Mouse (Mus musculus): Measurements from ENCODE around the gene Trhde. TPM values are rescaled to one million over a fixed set of nuclear protein-coding genes. Genes with fewer than 3 reads are reported as not detected.

Trhde gene
- polyA plus RNA-seq, 1 experiment from 2014 or later: 0.48 TPM

DNA sequence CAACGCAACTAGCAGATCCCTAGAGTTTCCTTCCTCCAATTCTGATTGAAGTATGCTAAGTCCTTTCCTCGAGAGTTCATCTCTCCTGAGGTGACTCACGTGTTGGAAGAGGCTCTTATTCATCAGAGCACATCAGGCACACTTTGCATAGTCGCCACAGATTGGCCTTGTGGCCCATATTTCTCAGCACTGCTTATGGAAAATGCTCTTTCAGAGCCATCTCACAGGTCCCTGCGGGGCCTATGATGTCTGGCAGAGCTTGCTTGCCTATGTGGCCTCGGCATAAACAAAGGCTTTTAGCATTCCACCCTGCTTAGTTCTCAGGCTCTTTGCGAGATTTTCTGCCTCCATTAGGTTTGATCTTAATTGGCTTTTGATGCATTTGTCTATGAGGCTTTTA, 396.8 kb downstream of the Trhde start:
- no peaks in the 10 kb centered on the region for H3K27me3 ChIP-seq (replicated peaks)
- H3K4me1 ChIP-seq: no peaks in the 10 kb centered on the region
- H3K36me3 ChIP-seq: no peaks in the 10 kb centered on the region
- no peak overlapping the region for H3K4me2 ChIP-seq
- H3K9me3 ChIP-seq: no peaks in the 10 kb centered on the region
- no peak overlapping the region for H3K4me3 ChIP-seq (replicated peaks)
- ATAC-seq (ENCODE audit: insufficient read depth, low FRiP score, low read depth): no peak
- 53% methylated on average over 7 of the region's 7 CpGs for WGBS
- no peak overlapping the region for H3K9ac ChIP-seq
- no peak overlapping the region for H3K27ac ChIP-seq

DNA sequence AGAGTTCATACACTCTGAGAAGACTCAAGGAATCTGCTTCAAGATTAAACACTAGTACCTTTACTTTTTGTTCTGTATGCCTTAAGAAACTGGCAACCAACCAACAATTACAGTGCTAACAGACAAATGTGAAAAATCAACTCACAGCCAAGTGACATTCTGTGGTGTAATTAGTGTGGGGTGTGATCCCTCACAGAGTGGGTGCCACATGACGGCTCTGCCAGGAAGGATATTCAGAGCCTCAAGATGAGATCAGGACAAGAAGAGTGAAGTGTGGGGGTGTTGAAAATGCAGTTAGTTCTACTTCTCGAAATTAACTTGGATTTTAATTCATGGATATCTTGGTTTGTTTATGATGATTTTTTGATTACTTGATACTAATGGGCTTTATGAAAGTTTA, 398.3 kb downstream of the Trhde start:
- Histone ChIP-seq H3K4me3 (replicated peaks) (no peak overlapping the region), H3K27ac (no peak overlapping the region), H3K9ac (no peak overlapping the region), H3K4me2 (no peak overlapping the region), H3K27me3 (replicated peaks) (no peaks in the 10 kb centered on the region), H3K4me1 (no peaks in the 10 kb centered on the region), H3K9me3 (no peaks in the 10 kb centered on the region), H3K36me3 (no peaks in the 10 kb centered on the region)
- ATAC-seq (ENCODE audit: insufficient read depth, low FRiP score, low read depth): no peak
- WGBS: 47% methylated on average over 2 of the region's 2 CpGs

DNA sequence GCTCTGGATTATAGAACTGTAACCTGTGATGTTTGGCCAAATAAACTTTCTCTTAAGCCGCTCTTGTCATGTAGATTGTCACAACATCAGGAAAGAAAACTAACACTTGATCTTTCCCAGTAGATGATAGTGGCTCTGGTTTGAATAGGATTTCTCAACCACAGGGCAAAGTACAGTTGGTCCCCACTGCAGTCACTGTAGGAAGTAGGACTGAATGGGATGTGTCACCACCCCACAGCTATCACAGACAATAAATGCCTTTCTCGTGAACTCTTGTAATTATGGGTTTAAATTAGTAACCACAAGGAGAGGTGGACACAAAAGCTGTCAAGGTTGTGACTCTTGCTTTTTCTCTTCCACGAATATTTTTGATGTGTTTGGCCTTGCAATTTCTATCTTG, 431.3 kb downstream of the Trhde start:
- WGBS: 81% methylated on average over 3 of the region's 3 CpGs
- Histone ChIP-seq H3K4me3 (replicated peaks) (no peak overlapping the region), H3K4me1 (no peaks in the 10 kb centered on the region), H3K27me3 (replicated peaks) (no peaks in the 10 kb centered on the region), H3K4me2 (no peak overlapping the region), H3K27ac (no peak overlapping the region), H3K36me3 (no peaks in the 10 kb centered on the region), H3K9ac (no peak overlapping the region), H3K9me3 (no peaks in the 10 kb centered on the region)
- no peak for ATAC-seq (ENCODE audit: insufficient read depth, low FRiP score, low read depth)

DNA sequence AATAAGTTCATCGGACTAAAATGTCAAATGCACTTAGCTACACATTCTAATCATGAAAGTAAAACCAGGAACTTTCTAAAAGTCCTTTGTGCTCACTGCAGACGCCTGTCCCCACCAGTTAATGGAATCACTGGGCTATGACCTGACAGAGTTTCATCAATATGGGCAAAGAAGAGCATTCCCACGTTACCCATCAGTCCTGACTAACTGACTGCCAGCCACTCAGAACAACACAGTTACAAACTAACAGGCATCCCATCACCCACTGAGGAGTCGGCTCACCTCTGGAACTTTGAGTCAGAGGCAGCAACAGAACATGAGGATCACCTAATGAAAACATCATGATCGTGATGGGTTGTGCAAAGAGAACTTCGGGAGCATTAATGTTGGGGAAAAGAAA, 438.7 kb downstream of the Trhde start:
- Histone ChIP-seq H3K4me2 (no peak overlapping the region), H3K4me1 (no peaks in the 10 kb centered on the region), H3K36me3 (no peaks in the 10 kb centered on the region), H3K9me3 (no peaks in the 10 kb centered on the region), H3K27ac (no peak overlapping the region), H3K9ac (no peak overlapping the region), H3K27me3 (replicated peaks) (no peaks in the 10 kb centered on the region), H3K4me3 (replicated peaks) (no peak overlapping the region)
- 76% methylated on average over 6 of the region's 6 CpGs for WGBS
- no peak for ATAC-seq (ENCODE audit: insufficient read depth, low FRiP score, low read depth)

DNA sequence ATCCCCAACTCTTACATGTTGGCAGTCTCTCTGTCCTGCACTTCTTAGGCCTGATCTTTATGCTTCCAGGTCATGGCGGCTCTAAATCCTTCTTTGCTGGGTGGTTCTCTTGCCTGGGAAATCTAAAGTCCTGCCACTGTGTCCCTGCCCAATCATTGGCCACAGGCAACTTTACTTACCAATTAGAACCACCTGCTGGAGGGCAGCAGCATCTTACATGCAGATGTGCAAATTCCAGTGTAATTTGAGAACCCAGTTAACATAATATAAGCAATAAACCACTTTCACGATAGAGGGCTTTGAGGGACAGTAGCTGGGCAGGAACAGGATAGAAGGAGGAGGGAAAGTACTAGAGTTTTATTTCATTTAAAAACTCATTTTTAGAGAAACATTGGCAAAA, 439.5 kb downstream of the Trhde start:
- Histone ChIP-seq H3K27ac (no peak overlapping the region), H3K27me3 (replicated peaks) (no peaks in the 10 kb centered on the region), H3K36me3 (no peaks in the 10 kb centered on the region), H3K4me2 (no peak overlapping the region), H3K9me3 (no peaks in the 10 kb centered on the region), H3K4me1 (no peaks in the 10 kb centered on the region), H3K9ac (no peak overlapping the region), H3K4me3 (replicated peaks) (no peak overlapping the region)
- no peak for ATAC-seq (ENCODE audit: insufficient read depth, low FRiP score, low read depth)
- WGBS: 49% methylated on average over 2 of the region's 2 CpGs

Measured in stomach, embryonic 15.5 days (tissue).